Mouse (Mus musculus) WW6 (cell line): ENCODE data around the gene Nrip1.

Experiments
- DNase-seq: peaks from one replicate; pipeline ENCODE4 v3.0.0-alpha.2; 2013; ENCODE audit warnings: low read depth, low spot score

Nrip1 gene

GRCm38 (mm10) chr16:76347719-76348421 lies 25.8 kb downstream of the Nrip1 start:
- DNase-seq, result no peak

DNA sequence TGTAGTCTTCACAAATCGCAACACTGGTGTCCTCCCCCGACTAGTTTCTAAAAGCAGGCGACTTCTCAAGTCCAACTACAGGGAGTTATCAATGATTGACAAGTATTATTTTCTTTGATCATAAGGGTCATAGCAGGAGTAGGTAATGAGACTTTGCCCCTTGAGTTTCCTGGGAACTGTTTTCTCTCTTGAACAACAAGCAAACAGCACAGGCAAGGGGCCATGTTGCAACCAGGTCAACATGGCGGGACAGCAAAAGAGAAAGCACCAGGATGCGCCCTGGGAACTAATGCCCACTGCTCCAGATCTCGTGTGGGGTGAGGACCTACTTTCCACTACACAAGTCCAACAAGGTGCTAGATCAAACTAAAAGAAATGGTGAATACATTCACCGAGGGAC lies 27.3 kb downstream of the Nrip1 start:
- DNase-seq, result no peak

- no peak for DNase-seq
Measured at GRCm38 (mm10) chr16:76344761-76345368, 28.8 kb downstream of the Nrip1 start.

- DNase-seq, result no peak
Measured at GRCm38 (mm10) chr16:76344030-76344429, 29.6 kb downstream of the Nrip1 start.

DNA sequence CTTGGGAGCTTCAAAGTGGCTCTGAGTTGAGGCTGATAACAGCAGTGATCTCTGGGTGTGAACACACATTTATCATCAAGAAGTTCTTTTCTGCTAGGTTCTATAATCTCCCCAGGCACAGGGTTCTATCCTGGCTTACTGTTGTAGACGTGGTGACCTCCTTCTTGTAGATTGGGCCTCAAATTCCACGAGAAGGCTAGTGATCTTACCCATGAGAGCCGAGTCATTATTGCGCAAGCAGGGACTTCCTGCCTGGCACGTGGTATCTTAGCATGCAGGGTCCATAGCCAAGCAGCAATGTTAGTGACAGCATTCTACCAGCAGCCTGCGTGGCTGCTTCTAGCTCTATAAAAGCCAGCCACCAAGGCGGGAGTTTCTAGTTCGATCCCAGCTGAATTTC lies 32.0 kb downstream of the Nrip1 start:
- no peak for DNase-seq

GRCm38 (mm10) chr16:76339256-76339655 lies 34.4 kb downstream of the Nrip1 start:
- no peak for DNase-seq

DNA sequence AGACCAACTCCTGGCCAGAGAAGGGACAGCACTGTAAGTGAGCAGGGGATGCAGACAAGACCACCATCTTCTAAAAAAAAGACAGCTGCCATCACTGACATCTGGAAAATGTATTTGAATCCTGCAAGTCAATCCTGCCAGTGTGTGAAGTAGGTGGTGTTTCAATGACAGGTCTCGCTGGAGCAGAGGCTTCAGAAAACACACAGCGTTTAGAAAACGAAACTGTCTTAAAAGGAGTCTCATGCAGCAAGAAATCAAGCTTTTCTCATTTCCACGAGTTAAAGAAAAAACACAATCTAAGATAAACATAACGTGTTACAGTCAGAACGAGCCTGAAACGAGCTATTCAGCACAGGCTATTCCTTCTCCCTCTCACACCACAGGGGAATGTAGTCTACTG lies 36.3 kb downstream of the Nrip1 start:
- DNase-seq, result no peak

DNA sequence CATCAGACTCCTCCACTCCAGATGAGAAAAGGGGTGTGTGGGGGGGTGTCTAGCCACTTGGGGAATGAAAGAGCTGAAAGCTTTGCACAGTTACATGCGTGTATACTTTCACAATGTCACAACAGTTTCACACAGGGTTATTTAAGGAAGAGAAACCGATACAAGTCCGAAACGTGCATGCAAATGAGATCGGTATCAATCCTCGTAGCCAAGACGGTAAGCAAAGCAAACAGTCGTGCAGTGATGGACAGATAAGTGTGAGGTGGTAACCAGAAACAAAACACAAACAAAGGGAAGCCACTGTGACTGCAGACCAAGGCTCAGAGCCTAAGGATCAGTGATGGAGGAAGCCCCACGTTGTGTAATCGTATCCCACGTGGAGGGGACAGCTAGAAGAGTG lies 36.7 kb downstream of the Nrip1 start:
- DNase-seq, result no peak

DNA sequence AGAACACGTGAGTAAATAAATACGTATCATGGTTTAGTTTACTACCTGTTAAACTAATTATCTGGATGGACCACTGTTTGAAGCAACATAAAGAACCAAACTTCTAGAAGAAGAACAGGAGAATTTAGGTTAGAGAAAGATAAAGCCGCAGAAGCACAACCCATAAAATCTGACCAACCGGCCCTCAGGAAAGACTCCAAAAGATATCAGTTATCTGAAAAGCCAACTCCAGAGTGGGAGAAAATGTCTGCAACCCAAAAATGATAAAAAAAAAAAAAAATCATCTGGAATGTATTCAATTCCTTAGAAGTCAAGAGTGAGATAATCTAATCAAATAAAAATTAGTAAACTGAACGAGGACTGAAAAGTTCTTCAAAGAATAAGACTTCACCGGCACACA lies 37.7 kb downstream of the Nrip1 start:
- no peak for DNase-seq

DNA sequence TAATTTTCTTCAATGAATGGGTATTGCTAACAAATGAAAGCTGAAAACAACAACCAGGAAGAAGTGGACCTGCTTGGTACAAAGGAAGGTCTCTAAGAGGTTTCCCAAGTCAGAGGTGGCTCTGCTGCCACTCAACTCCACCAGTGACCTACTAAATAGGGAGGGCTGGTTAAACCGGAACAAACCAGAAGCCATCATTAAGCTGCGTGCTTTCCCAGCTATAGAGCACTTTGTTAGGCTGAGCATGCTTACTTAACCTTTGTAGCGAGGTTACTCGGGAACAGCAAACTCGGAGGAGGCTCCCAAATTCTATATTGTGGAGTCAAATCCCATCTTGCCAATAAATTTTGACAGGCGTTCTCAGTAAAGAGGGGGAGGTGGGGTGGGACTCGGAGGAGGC lies 41.5 kb downstream of the Nrip1 start:
- DNase-seq, result no peak

DNA sequence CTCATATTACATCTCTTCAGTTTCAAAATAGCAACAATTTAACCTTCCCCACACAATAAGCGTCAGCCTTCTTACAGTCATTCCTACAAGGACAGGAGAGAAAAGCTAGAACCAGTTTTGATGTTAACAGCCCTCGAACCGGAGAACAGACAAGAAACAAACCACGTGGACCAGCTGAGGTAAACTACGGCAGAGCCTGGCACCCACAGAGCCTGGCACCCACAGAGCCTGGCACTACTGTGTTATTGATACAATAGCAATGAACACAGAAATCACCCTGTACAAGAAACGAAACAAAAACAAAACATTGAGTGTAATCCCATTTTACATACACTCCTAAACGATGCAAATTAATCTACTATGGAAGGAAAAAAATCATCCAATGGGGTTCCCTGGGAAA lies 42.4 kb downstream of the Nrip1 start:
- DNase-seq, result no peak

- no peak for DNase-seq
Measured at GRCm38 (mm10) chr16:76325315-76325710, 48.3 kb downstream of the Nrip1 start.

- no peak for DNase-seq
Measured at GRCm38 (mm10) chr16:76324411-76325314, 49.0 kb downstream of the Nrip1 start.

DNA sequence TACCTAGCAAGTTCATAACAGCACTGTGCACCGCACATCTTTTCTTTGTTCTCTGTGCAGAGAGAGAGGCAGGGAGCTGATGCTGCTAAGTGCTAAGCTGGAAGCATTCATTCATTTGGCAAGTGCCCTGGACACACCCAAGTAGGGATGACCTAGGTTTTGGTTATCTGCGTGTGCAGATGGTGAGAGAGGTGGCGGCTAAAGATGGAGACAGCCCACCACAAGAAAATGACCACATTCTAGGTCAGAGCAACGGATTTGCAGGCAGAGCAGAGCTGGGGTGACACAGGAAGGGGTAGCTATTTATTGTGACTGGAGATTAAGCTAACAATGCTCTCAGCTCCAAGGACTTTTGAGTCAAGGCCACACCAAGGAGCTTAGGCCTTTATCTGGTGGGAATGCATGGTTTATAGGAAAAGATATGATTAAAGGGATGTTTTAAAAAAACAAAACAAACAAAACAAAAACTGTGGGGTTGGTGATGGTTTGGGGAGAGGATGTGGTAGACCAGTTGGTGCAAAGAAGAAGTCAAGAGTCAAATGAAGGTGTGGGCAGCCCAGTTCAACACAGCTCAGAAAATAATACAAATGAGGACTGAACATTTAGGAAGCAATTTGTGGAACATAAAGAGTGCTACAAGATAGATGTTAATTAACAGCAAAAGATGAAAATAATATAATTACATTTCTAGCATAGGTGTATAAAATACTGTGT lies 49.9 kb downstream of the Nrip1 start:
- DNase-seq, result no peak

GRCm38 (mm10) chr16:76323141-76323540 lies 50.5 kb downstream of the Nrip1 start:
- DNase-seq, result no peak

GRCm38 (mm10) chr16:76321527-76322165 lies 52.0 kb downstream of the Nrip1 start:
- peak; percentile 45 for DNase-seq

- no peak for DNase-seq
Measured at GRCm38 (mm10) chr16:76320118-76320473, 53.5 kb downstream of the Nrip1 start.

DNA sequence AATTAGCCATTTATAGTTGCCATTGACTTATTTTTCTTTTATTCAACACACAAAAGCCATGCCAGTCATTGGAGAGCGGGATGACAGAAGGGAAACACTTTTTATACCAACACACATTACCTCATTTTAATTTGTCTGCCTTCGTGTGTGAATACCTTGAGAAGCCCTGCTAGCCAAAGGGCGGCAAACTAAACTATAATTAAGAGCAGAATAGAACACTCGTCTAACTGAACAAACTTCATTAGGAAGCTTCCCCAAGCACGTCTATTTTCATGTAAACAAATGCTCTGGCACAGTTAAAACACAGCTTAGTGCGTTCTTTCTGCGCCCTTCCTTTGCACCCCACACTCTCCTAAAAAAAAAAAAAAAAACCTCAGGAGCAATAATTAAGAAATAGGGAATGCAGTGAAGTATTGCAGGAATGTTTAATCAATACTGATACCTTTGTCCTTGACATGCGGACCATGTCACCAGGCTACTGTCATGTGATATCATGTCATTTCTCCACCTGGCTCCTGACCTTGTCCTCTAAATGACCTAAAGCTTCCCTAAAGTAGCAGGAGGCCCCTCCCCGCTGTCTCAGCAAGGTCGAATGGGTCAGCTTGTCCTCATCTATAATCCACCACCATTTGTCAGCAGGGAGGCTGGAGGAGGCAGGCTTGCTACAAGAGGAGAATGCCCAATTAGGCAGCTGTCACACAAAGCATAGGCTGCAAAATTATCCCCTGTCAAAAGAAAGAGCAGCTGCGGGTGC lies 54.1 kb downstream of the Nrip1 start:
- no peak for DNase-seq

- no peak for DNase-seq
Measured at GRCm38 (mm10) chr16:76318331-76318922, 55.2 kb downstream of the Nrip1 start.
